Mouse (Mus musculus): Measurements from ENCODE around the gene Abl1.

DNA sequence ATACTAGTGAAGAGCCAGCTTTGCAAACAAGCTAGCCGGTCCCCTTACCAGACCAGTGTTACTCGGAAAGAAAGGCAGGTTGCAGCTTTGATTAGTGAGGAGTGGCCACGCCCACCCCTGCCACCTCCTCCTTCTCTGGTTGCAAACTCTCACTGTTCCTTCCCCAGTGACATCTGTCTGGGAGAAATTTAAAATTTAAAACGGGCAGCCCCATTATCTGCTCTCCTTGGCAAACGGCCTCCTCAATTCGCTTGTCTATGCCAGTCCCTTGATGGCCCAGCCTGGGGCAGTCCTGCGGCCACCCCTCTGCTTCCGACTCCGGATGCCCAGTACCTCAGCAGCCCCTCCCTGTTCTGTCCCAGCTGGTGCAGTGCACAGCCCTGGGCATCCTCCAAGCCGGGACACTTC, 156.6 kb downstream of the Abl1 start:
- TF ChIP-seq USF1 (IDR thresholded peaks at IDR 0.05; ENCODE audit: low read depth) (no peak), CTCF (IDR thresholded peaks at IDR 0.05; ENCODE audit: control insufficient read depth, insufficient read depth, insufficient read length) (no peak), MYOG (IDR thresholded peaks at IDR 0.05; ENCODE audit: control insufficient read depth, extremely low read depth, insufficient read length) (no peak), MAX (IDR thresholded peaks at IDR 0.05) (no peak), MYOD1 (IDR thresholded peaks at IDR 0.05; ENCODE audit: control insufficient read depth, insufficient read length, low read depth) (no peak), CEBPB (IDR thresholded peaks at IDR 0.05; ENCODE audit: low read depth) (no peak), FOSL1 (IDR thresholded peaks at IDR 0.05; ENCODE audit: insufficient read depth, low read length, poor library complexity, severe bottlenecking) (no peak)

Measured in C2C12 (cell line).